Mouse (Mus musculus) heart, adult 18-20 months (tissue): ENCODE measurements around the gene Ccdc92b. TPM values are rescaled to one million over a fixed set of nuclear protein-coding genes. Genes with fewer than 3 reads are reported as not detected.

Experiments
- total RNA-seq, 2 experiments: library from RNA; stranded (reverse); gene quantifications; 2 replicates each; pipeline ENCODE4 v1.2.3; 2021

Ccdc92b gene
- total RNA-seq, 2 experiments from 2014 or later: 0.20 to 0.26 TPM

Other genes starting within 250 kb of the Ccdc92b start
- 10 to 100 TPM; 74.4 to 94.6 TPM for gene Rap1gap2, start 8.7 kb upstream of the Ccdc92b start, total RNA-seq
- gene Cluh, start 29.9 kb downstream of the Ccdc92b start, total RNA-seq: 100 to 1,000 TPM; 209 to 234 TPM
- 100 to 1,000 TPM; 195 to 223 TPM for gene Pafah1b1, start 105.1 kb downstream of the Ccdc92b start, total RNA-seq
- 10 to 100 TPM; 16.4 to 17.3 TPM for gene Mettl16, start 151.2 kb downstream of the Ccdc92b start, total RNA-seq
- 1 to 10 TPM; 5.8 to 6.3 TPM for gene Mnt, start 211.3 kb downstream of the Ccdc92b start, total RNA-seq